ENCODE assay signal across 9 mouse cellular contexts in genomic region chr5:134539891-134540290, GRCm38 (mm10). TPM values are rescaled to one million over a fixed set of nuclear protein-coding genes. Genes with fewer than 3 reads are reported as not detected.
DNase-seq lines count a peak whose midpoint lies in the region; ATAC-seq and TF ChIP-seq lines count a peak whose summit lies in the region.
"Had no signal": no experiment of that assay in that cellular context is flagged by ENCODE, and none has a peak within 500 bp of the region (broad histone marks: within the 10 kb centered on the region; RNA-seq: fewer than 3 reads in every experiment).

No protein-coding gene starts in this region.

- TF ChIP-seq EP300 in heart, postnatal 0 days (IDR thresholded peaks at IDR 0.05; ENCODE audit: low read depth), result peak; percentile 78

- H3K9me3 ChIP-seq in heart, postnatal 0 days (replicated peaks; ENCODE audit: control insufficient read depth, low read length), result no peaks in the 10 kb centered on the region

- peaks cover 2% of the 10 kb centered on the region; the same call in 1 of the 2 replicates for H3K36me3 ChIP-seq in heart, postnatal 0 days (replicated peaks; ENCODE audit: control insufficient read depth, insufficient read depth, low read length)

- DNase-seq in ZHBTc4 (ENCODE audit: low read depth, low spot score), result peak; percentile 71
- peak; percentile 78 for DNase-seq in heart, postnatal 0 days (ENCODE audit: low spot score)
- peak; percentile 86 for DNase-seq in kidney, postnatal 14 days
- peak; percentile 51 for DNase-seq in testis, postnatal 14 days (ENCODE audit: low spot score)
- no peak for DNase-seq in cerebellum, adult 9-11 months

- no peak overlapping the region for H3K4me3 ChIP-seq in embryonic fibroblast, embryonic 13.5 days (ENCODE audit: insufficient read depth, low read length)
- H3K4me3 ChIP-seq in heart, postnatal 0 days (ENCODE audit: low read depth, low read length), result no peak overlapping the region
- H3K4me3 ChIP-seq: erythroblast, embryonic 14.5 days had no signal

- TF ChIP-seq CTCF in embryonic fibroblast, embryonic 13.5 days (IDR thresholded peaks at IDR 0.05; ENCODE audit: borderline replicate concordance, insufficient read depth, low read length), result no peak
- TF ChIP-seq CTCF in heart, postnatal 0 days (IDR thresholded peaks at IDR 0.05; ENCODE audit: low read depth), result peak; percentile 11; the same call in 1 of the 2 replicates

- H3K9ac ChIP-seq in heart, postnatal 0 days (replicated peaks; ENCODE audit: low read depth, low read length), result no peak overlapping the region

- peak overlapping the region; percentile 92 for H3K27ac ChIP-seq in embryonic fibroblast, embryonic 13.5 days (ENCODE audit: insufficient read depth, low read length)
- peak overlapping the region; percentile 89 for H3K27ac ChIP-seq in heart, postnatal 0 days (ENCODE audit: low read depth)

- no peak overlapping the region for H3K4me2 ChIP-seq in heart, postnatal 0 days (ENCODE audit: low read depth, low read length)

- WGBS in heart, postnatal 0 days, result 8% methylated on average over 3 of the region's 3 CpGs

- H3K27me3 ChIP-seq in heart, postnatal 0 days (ENCODE audit: control insufficient read depth, insufficient read depth, low read length), result no peaks in the 10 kb centered on the region

- ATAC-seq in CD4-positive, CD25-positive, alpha-beta regulatory T cell, adult 4 months, result peak; percentile 98
- peak; percentile 91 for ATAC-seq in heart, postnatal 0 days (ENCODE audit: insufficient read depth, low read depth)
- peak; percentile 73 for ATAC-seq in megakaryocyte progenitor cell, adult 5-6 weeks (replicated peaks; ENCODE audit: poor library complexity)

- H3K4me1 ChIP-seq in embryonic fibroblast, embryonic 13.5 days (ENCODE audit: control insufficient read depth, insufficient read depth, low read length), result peaks cover 11% of the 10 kb centered on the region
- peaks cover 16% of the 10 kb centered on the region for H3K4me1 ChIP-seq in heart, postnatal 0 days (ENCODE audit: control insufficient read depth, insufficient read depth)

- peak; percentile 74 for TF ChIP-seq POLR2A in embryonic fibroblast, embryonic 13.5 days (IDR thresholded peaks at IDR 0.05; ENCODE audit: low read depth, low read length)

RNA-seq across cellular contexts. Expression of gene Clip2, which starts 12.3 kb away (rescaled TPM):
- polyA plus RNA-seq in CD4-positive, CD25-positive, alpha-beta regulatory T cell, adult 4 months (2017; shearing (Covaris generic)), result under 1 TPM; 0.52 to 0.54 TPM
- 20.3 and 25.6 TPM in 2 replicates for polyA plus RNA-seq in embryonic fibroblast, embryonic 13.5 days (2011; ENCODE audit: insufficient read length, low read depth, missing spikeins)
- 11.3 and 14.0 TPM in 2 replicates for total RNA-seq in heart, postnatal 0 days (2014; rRNA removed; ENCODE audit: low replicate concordance)
- 0.86 and 0.87 TPM in 2 replicates for polyA plus RNA-seq in heart, postnatal 0 days (2015; fragmentation: Nextera tagmentation; extraction: Ambion mirVana)
- 2.1 and 2.2 TPM in 2 replicates for total RNA-seq in megakaryocyte progenitor cell, adult 5-6 weeks (2015)
- total RNA-seq in megakaryocyte progenitor cell, adult 5-6 weeks (2017), result 4.0 and 17.6 TPM in 2 replicates

RNA-seq across cellular contexts. Expression of gene Syna, which starts 20.1 kb away (rescaled TPM):
- under 1 TPM in 1 of 2 experiments, not detected in 1; 0.60 TPM for polyA plus RNA-seq in CD4-positive, CD25-positive, alpha-beta regulatory T cell, adult 4 months (2017; shearing (Covaris generic))
- 0.40 TPM in 1 of 2 replicates, not detected in the other for polyA plus RNA-seq in embryonic fibroblast, embryonic 13.5 days (2011; ENCODE audit: insufficient read length, low read depth, missing spikeins)
- not detected in 2 replicates for total RNA-seq in heart, postnatal 0 days (2014; rRNA removed; ENCODE audit: low replicate concordance)
- not detected in 2 replicates for polyA plus RNA-seq in heart, postnatal 0 days (2015; fragmentation: Nextera tagmentation; extraction: Ambion mirVana)
- not detected in 2 replicates for total RNA-seq in megakaryocyte progenitor cell, adult 5-6 weeks (2015)
- not detected in 2 replicates for total RNA-seq in megakaryocyte progenitor cell, adult 5-6 weeks (2017)
- polyA plus RNA-seq: erythroblast, embryonic 14.5 days had no signal

RNA-seq across cellular contexts. Expression of gene Rfc2, which starts 41.3 kb away (rescaled TPM):
- 100 to 1,000 TPM; 134 to 185 TPM for polyA plus RNA-seq in CD4-positive, CD25-positive, alpha-beta regulatory T cell, adult 4 months (2017; shearing (Covaris generic))
- 64.6 and 81.8 TPM in 2 replicates for polyA plus RNA-seq in embryonic fibroblast, embryonic 13.5 days (2011; ENCODE audit: insufficient read length, low read depth, missing spikeins)
- total RNA-seq in heart, postnatal 0 days (2014; rRNA removed; ENCODE audit: low replicate concordance), result 53.1 and 64.6 TPM in 2 replicates
- 92.1 and 99.5 TPM in 2 replicates for polyA plus RNA-seq in heart, postnatal 0 days (2015; fragmentation: Nextera tagmentation; extraction: Ambion mirVana)
- 230 and 236 TPM in 2 replicates for total RNA-seq in megakaryocyte progenitor cell, adult 5-6 weeks (2015)
- 145 and 166 TPM in 2 replicates for total RNA-seq in megakaryocyte progenitor cell, adult 5-6 weeks (2017)

Comparison
In these comparisons a context has a peak if more than half of its experiments do, and no peak if none do; other contexts are left out.
1. RNA of gene Clip2, which starts 12.3 kb away (polyA plus RNA-seq): 20.3 to 25.6 TPM in embryonic fibroblast, embryonic 13.5 days; 0.86 to 0.87 TPM in heart, postnatal 0 days and 0.52 to 0.54 TPM in CD4-positive, CD25-positive, alpha-beta regulatory T cell, adult 4 months; every median in the first group is over 10 times any median in the second.
2. Peak in every context shown above with its lines, with median percentiles within 50 percentile points of each other: ATAC-seq.